Mouse (Mus musculus) kidney, embryonic 15.5 days (tissue): Measurements from ENCODE around the gene Slc23a4. TPM values are rescaled to one million over a fixed set of nuclear protein-coding genes. Genes with fewer than 3 reads are reported as not detected.

ENCODE experiments used
- ATAC-seq: fragments of 200-750 bp; cut with Nextera tagmentation; replicated peaks from 2 replicates; pipeline ENCODE4 v1.8.0; 2017; ENCODE audit warnings: moderate TSS enrichment; ENCODE audit not compliant: low FRiP score
- H3K27ac ChIP-seq: fragments of 300-500 bp; sonication (generic); 2 replicates; pipeline ENCODE4 v1.5.1; 2015; ENCODE audit warnings: mild to moderate bottlenecking, inconsistent platforms
- H3K27me3 ChIP-seq: fragments of 300-500 bp; sonication (generic); 2 replicates; pipeline ENCODE4 v1.6.1; 2015; ENCODE audit warnings: inconsistent platforms
- H3K36me3 ChIP-seq: fragments of 300-500 bp; sonication (generic); 2 replicates; pipeline ENCODE4 v1.6.1; 2015; ENCODE audit warnings: inconsistent platforms
- H3K4me1 ChIP-seq: fragments of 300-500 bp; sonication (generic); 2 replicates; pipeline ENCODE4 v1.6.1; 2015; ENCODE audit warnings: inconsistent platforms
- H3K4me2 ChIP-seq: fragments of 300-500 bp; sonication (generic); 2 replicates; pipeline ENCODE4 v1.6.1; 2015; ENCODE audit warnings: moderate library complexity, mild to moderate bottlenecking, inconsistent platforms
- H3K4me3 ChIP-seq: fragments of 300-500 bp; sonication (generic); replicated peaks from 2 replicates; pipeline ENCODE4 v1.5.1; 2015; ENCODE audit warnings: mild to moderate bottlenecking, inconsistent platforms
- H3K9ac ChIP-seq: fragments of 300-500 bp; sonication (generic); 2 replicates; pipeline ENCODE4 v1.6.1; 2015; ENCODE audit warnings: mild to moderate bottlenecking, inconsistent platforms
- H3K9me3 ChIP-seq: fragments of 300-500 bp; sonication (generic); replicated peaks from 2 replicates; pipeline ENCODE4 v1.6.1; 2016; ENCODE audit warnings: inconsistent platforms
- WGBS: fragments of 180-500 bp; shearing (Covaris S2); methylation state at CpG from one replicate; pipeline ENCODE4 v1.1.7; 2015; ENCODE audit warnings: mixed read lengths; 5-methylcytosine and 5-hydroxymethylcytosine counted together
- polyA plus RNA-seq: library from polyadenylated mRNA; unstranded; fragments of >200 nt; fragmentation: Nextera tagmentation; extraction: Ambion mirVana; gene quantifications from 2 replicates; pipeline ENCODE4 v1.2.1, GENCODE M21; 2015

Gene Slc23a4
- polyA plus RNA-seq, 1 experiment from 2014 or later, result 0.25 TPM

DNA sequence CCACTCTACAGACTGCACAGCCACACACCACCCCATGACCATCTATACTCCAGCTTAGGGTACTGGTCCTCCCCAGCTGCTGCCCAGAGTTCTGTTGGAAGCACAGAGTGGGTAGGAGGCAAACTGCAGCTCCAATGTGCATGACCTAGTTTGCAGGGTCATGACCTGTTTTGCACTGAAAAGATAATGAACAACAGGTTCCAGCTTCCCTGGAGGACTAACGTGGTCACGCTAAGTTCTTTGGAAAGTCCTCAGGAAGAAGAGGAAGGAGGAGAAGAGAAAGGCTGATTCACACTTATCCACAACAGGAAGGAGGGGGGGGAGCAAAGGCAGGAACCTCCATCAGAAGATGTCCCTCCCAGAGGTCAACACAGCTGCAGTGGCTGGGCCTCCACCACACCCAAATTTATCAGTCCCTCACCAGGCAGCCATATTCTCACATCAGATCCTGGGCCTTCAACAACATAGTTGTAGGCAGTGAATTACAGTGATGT, 81.0 kb downstream of the Slc23a4 start:
- peaks cover 55% of the 10 kb centered on the region for H3K36me3 ChIP-seq

DNA sequence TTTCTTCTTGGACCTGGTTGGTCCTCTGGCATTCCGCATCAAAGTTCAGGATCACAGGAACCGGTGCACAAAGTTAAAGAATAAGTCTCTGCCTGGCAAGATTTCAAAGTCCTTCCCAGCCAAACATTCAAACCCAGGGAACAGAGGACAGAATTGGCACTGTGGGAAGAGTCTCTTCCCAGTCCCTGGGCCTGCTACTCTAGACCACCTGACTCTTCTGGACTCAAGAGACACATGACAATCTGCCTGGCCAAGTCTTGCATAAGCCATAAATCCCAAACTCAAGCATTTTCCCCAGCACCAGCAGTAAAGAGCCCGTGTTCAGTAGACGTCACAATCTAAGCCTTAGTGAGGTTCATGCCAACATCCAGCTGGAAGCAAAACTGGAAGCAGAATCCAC, 81.5 kb downstream of the Slc23a4 start:
- Histone ChIP-seq H3K36me3 (peaks cover 60% of the 10 kb centered on the region), H3K27me3 (no peaks in the 10 kb centered on the region), H3K27ac (no peak overlapping the region), H3K4me1 (peaks cover 37% of the 10 kb centered on the region), H3K4me2 (no peak overlapping the region), H3K4me3 (no peak overlapping the region), H3K9ac (no peak overlapping the region), H3K9me3 (no peaks in the 10 kb centered on the region)
- WGBS, result 86% methylated on average over 4 of the region's 4 CpGs
- no peak for ATAC-seq

More for the DNA sequence above, 81.0 kb downstream of the Slc23a4 start:
- Histone ChIP-seq H3K27ac (no peak overlapping the region), H3K4me2 (no peak overlapping the region), H3K9ac (no peak overlapping the region), H3K4me1 (peaks cover 37% of the 10 kb centered on the region), H3K4me3 (no peak overlapping the region), H3K9me3 (no peaks in the 10 kb centered on the region), H3K27me3 (no peaks in the 10 kb centered on the region)
- 74% methylated on average over 2 of the region's 2 CpGs for WGBS
- ATAC-seq, result no peak

DNA sequence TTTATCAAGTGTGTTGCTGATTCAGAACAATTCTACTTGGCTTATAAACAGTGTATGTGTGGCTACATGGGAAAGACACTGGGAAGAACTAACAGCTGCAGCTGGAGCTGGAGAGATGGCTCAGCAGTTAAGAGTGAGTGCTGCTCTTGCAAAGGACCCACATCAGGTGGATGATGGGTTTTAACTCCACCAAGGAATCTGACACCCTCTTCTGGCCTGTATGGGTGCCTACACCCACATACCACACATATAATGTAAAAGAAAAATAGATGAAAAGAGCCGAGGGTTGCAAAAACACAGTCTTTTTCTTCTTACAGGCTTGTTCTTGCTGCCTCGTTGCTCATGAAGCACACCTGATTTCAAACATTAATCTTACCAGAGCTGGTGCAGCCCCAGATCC, 82.1 kb downstream of the Slc23a4 start:
- no peak overlapping the region for H3K4me2 ChIP-seq
- ATAC-seq, result no peak
- 78% methylated on average over 2 of the region's 2 CpGs for WGBS
- no peak overlapping the region for H3K27ac ChIP-seq
- H3K27me3 ChIP-seq, result no peaks in the 10 kb centered on the region
- peaks cover 37% of the 10 kb centered on the region for H3K4me1 ChIP-seq
- peaks cover 65% of the 10 kb centered on the region for H3K36me3 ChIP-seq
- no peak overlapping the region for H3K9ac ChIP-seq
- H3K4me3 ChIP-seq, result no peak overlapping the region
- no peaks in the 10 kb centered on the region for H3K9me3 ChIP-seq

DNA sequence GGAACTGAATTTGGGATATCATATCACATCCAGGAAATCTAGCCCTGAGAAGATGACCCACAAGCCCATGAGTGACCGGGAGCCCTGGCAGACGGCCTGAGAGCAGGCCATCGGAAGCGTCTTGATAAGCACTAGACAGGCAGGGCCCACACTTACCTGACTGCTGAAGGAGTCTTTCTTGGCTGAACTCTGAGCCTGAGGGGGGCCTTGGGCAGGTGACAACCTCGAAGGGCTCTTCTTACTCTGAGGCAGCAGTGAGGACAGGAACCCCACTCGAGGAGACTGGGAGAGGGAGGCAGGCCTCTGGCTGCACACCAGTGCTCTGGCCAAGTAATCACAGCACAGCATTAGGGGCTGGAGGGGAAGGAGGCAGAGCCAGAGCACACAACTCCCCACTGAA, 83.8 kb downstream of the Slc23a4 start:
- no peak overlapping the region for H3K4me2 ChIP-seq
- H3K27me3 ChIP-seq, result no peaks in the 10 kb centered on the region
- peaks cover 29% of the 10 kb centered on the region for H3K4me1 ChIP-seq
- 0 out of 2 replicates have a peak overlapping the region, but pooled peaks have one; percentile 41 for H3K27ac ChIP-seq
- H3K9ac ChIP-seq, result no peak overlapping the region
- no peaks in the 10 kb centered on the region for H3K9me3 ChIP-seq
- ATAC-seq, result no peak
- peaks cover 82% of the 10 kb centered on the region for H3K36me3 ChIP-seq
- no peak overlapping the region for H3K4me3 ChIP-seq
- 69% methylated on average over 6 of the region's 6 CpGs for WGBS

DNA sequence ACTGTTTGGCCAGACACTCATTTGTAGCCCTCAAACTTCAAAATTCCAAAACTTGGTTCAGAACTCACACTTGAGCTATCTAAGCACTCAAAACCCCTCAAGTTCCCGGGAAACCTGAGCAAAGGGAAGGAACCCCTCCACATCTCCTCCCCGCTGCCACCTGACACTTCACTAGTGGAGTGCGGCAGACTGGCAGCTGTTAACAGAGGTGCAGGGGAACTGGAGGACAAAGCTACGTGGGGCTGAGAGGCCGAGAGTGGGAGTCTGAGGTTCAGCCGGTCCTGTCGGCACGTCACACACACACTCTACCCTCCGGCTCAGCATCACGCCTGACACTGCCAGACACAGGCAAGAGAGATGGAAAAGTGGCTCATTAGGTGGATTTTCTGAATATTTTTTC, 84.4 kb downstream of the Slc23a4 start:
- no peaks in the 10 kb centered on the region for H3K27me3 ChIP-seq
- no peak overlapping the region for H3K9ac ChIP-seq
- peaks cover 87% of the 10 kb centered on the region for H3K36me3 ChIP-seq
- peak overlapping the region; percentile 41; the same call in 1 of the 2 replicates for H3K27ac ChIP-seq
- no peak for ATAC-seq
- H3K4me1 ChIP-seq, result peaks cover 26% of the 10 kb centered on the region
- H3K9me3 ChIP-seq, result no peaks in the 10 kb centered on the region
- no peak overlapping the region for H3K4me3 ChIP-seq
- H3K4me2 ChIP-seq, result no peak overlapping the region
- 49% methylated on average over 10 of the region's 10 CpGs for WGBS

DNA sequence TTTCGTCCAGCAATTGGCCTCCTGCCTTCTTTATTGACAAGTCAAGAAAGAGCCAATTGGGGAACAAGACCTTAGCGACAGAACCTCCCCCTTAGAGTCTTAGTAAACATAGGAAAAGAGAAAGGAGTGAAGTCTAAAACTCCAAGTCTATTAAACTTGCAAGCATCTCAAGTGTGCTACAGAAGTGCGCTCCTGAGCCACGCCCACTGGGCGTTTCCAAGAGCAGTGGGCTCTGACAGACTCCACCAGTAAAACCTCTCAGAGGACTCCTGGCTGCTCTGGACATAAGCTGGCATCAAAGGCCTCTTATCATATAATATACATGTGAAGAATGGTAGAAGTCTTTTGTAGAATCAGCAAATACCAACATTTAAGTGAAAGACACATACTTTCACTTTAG, 84.8 kb downstream of the Slc23a4 start:
- no peak overlapping the region for H3K9ac ChIP-seq
- whole genome bisulfite sequencing, result 76% methylated on average over 5 of the region's 5 CpGs
- ATAC-seq, result no peak
- H3K4me3 ChIP-seq, result no peak overlapping the region
- no peak overlapping the region for H3K27ac ChIP-seq
- H3K27me3 ChIP-seq, result no peaks in the 10 kb centered on the region
- no peak overlapping the region for H3K4me2 ChIP-seq
- H3K36me3 ChIP-seq, result peaks cover 88% of the 10 kb centered on the region
- peaks cover 26% of the 10 kb centered on the region for H3K4me1 ChIP-seq
- no peaks in the 10 kb centered on the region for H3K9me3 ChIP-seq

DNA sequence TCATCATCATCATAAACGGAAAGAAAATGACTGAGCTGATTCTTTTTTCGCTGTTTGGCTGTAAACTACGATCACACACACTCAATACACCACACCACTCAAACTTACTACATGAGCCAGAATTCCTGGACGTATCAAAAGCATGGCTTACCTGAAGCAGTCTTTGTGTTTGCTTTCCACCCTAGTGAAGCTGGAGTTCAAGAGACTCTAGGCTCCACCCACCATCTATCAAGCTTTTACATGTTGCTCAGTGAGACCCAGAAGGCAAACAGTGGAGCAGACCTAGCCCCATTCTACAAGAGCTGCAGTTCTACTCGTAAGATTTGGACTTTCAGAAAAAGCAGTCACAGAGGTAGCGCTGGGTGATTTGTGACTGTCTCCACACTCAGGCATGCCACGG, 85.6 kb downstream of the Slc23a4 start:
- Histone ChIP-seq H3K36me3 (peaks cover 90% of the 10 kb centered on the region), H3K9ac (no peak overlapping the region), H3K27me3 (no peaks in the 10 kb centered on the region), H3K4me3 (no peak overlapping the region), H3K27ac (no peak overlapping the region), H3K9me3 (no peaks in the 10 kb centered on the region), H3K4me2 (no peak overlapping the region), H3K4me1 (peaks cover 25% of the 10 kb centered on the region)
- 76% methylated on average over 7 of the region's 7 CpGs for WGBS
- no peak for ATAC-seq

DNA sequence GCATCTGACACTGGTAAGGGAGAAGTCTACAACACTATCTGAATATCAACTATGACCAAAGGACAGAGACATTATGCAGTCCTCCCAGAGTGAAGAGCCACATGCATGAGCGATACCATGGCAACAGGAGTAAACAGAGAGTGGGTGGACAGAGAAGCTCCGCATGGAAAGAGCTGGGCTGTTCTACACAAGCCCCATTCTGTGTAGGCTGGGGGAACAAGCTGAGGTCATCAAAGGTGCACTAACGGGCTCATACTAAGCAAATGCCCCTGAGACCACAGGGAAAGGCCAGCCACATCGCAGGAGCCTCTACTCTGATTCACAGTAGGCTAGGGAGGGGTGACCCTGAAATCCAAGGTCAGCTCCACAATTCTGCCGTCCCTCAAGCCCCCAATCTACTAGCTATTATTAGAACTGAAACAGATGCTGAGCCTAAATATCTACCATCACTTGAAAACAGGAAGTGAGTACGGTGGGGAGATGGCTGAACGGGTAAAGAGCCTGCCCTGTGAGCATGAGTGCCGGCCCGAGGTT, 86.2 kb downstream of the Slc23a4 start:
- WGBS, result 69% methylated on average over 9 of the region's 9 CpGs
- ATAC-seq, result no peak; the same call in 1 of the 2 replicates
- peaks cover 90% of the 10 kb centered on the region for H3K36me3 ChIP-seq
- H3K4me3 ChIP-seq, result no peak overlapping the region
- no peak overlapping the region for H3K9ac ChIP-seq
- H3K27me3 ChIP-seq, result no peaks in the 10 kb centered on the region
- H3K9me3 ChIP-seq, result no peaks in the 10 kb centered on the region
- peaks cover 22% of the 10 kb centered on the region for H3K4me1 ChIP-seq
- H3K27ac ChIP-seq, result no peak overlapping the region
- no peak overlapping the region for H3K4me2 ChIP-seq

DNA sequence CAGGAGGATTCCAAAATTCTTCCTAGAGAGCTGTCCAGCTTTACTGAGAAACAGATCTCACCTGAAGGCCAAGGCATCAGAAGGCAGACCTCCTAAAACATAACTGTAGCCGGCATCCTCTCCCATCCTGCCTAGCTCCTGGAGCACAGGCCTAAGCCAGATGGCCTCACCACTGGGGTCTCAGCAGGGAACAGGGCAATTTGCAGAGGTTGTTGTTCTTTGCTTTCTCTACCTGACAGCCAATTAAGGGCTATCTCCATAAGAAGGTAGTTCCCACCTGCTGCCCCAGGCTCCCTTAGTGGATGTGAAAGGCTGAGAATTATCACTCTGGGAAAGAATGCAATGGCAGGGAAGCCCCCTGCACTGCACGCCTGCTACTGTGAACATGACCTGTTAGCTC, 87.2 kb downstream of the Slc23a4 start:
- 74% methylated on average over 2 of the region's 2 CpGs for WGBS
- peaks cover 17% of the 10 kb centered on the region for H3K4me1 ChIP-seq
- H3K27ac ChIP-seq, result no peak overlapping the region
- H3K27me3 ChIP-seq, result no peaks in the 10 kb centered on the region
- peaks cover 82% of the 10 kb centered on the region for H3K36me3 ChIP-seq
- H3K9ac ChIP-seq, result no peak overlapping the region
- no peak overlapping the region for H3K4me2 ChIP-seq
- H3K9me3 ChIP-seq, result no peaks in the 10 kb centered on the region
- no peak for ATAC-seq
- H3K4me3 ChIP-seq, result no peak overlapping the region

DNA sequence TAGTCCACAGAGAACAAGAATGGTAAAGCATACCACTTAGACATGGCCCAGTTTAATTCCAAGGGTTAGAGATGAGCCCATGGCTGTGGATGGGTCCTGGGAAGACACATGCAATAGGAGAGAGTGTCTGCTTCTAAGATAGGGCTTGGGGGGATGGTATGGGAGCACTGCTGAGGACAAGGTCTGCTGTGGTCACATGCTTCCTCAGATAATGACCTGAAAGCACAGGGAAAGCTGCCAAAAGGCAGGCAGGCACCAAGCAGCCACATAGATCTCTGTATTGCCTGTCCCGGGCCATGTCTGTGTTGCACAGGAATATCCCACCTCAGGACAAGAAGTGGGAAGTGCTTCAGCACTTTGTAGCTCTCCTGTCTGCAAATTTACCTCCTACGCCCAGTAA, 89.1 kb downstream of the Slc23a4 start:
- no peak overlapping the region for H3K27ac ChIP-seq
- no peak overlapping the region for H3K9ac ChIP-seq
- H3K36me3 ChIP-seq, result peaks cover 82% of the 10 kb centered on the region
- H3K4me3 ChIP-seq, result no peak overlapping the region
- H3K4me2 ChIP-seq, result no peak overlapping the region
- H3K9me3 ChIP-seq, result no peaks in the 10 kb centered on the region
- WGBS, result 83% methylated on average over 2 of the region's 2 CpGs
- peaks cover 13% of the 10 kb centered on the region for H3K4me1 ChIP-seq
- no peaks in the 10 kb centered on the region for H3K27me3 ChIP-seq
- no peak for ATAC-seq

DNA sequence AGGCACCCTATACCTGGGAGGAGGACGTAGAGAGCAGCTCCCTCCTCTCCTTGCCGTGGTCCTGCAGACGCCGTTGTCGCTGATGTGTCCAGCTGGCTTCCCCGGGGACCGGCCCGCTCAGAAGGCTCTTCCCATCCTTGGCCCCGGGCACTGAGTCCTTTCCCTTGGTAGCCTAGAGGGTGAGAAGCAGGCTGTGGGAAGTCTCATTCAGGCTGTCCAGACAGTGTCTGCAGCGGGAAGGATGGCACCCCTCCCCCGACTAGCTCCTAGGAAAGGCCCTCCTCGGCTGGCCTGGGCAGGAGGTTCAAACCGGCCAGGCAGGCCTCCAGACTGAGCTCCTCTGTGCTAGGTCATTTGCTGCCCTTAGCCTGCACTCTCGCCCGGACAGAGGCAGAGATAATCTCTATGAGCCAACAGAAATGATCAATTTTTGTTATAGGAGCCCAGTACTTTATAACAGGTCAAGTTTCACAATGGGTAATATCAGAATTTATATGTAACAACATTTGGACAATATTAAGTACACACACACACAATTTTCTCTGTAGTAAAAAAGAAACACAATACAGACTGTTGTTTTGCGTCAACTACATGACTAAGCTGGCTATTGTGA, 91.9 kb downstream of the Slc23a4 start:
- H3K27ac ChIP-seq, result no peak overlapping the region
- H3K4me1 ChIP-seq, result no peaks in the 10 kb centered on the region
- no peaks in the 10 kb centered on the region for H3K27me3 ChIP-seq
- H3K9me3 ChIP-seq, result no peaks in the 10 kb centered on the region
- ATAC-seq, result no peak
- H3K36me3 ChIP-seq, result peaks cover 86% of the 10 kb centered on the region
- WGBS, result 55% methylated on average over 16 of the region's 16 CpGs
- no peak overlapping the region for H3K9ac ChIP-seq
- H3K4me3 ChIP-seq, result no peak overlapping the region
- no peak overlapping the region for H3K4me2 ChIP-seq

DNA sequence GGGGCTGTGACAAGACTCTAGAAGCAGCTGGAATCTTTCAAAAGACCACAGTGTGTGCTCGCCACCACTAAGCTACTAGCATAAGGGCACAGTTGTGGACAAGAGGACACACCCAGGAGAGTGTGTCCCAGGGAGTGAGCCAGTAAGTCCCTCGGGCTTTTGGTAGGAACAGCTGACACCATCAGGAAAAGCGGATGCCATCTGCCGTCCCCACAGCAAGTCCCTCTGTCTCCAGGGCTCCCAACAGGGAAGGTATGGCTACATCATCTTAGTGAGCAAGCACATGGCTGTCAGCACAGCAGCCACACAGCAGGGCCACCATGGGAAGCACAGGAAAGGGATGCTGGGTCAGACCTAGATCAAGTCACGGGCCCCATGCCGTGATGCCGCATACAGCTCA, 92.6 kb downstream of the Slc23a4 start:
- Histone ChIP-seq H3K27me3 (no peaks in the 10 kb centered on the region), H3K9me3 (no peaks in the 10 kb centered on the region), H3K9ac (no peak overlapping the region), H3K4me3 (no peak overlapping the region), H3K27ac (no peak overlapping the region), H3K4me1 (no peaks in the 10 kb centered on the region), H3K4me2 (no peak overlapping the region), H3K36me3 (peaks cover 86% of the 10 kb centered on the region)
- 85% methylated on average over 7 of the region's 7 CpGs for WGBS
- ATAC-seq, result no peak
